Mouse (Mus musculus) sigmoid colon, adult 10 weeks (tissue): Measurements from ENCODE around the gene Atg3. TPM values are rescaled to one million over a fixed set of nuclear protein-coding genes. Genes with fewer than 3 reads are reported as not detected.

Source experiments
- polyA plus RNA-seq: library from polyadenylated mRNA; stranded (reverse); fragments of 350-450 nt; fragmentation: Illumina TruSeq; extraction: RNeasy Lipid Tissue Mini Kit (QIAGEN cat#74804); gene quantifications from one replicate; pipeline ENCODE4 v1.2.3, GENCODE M21; 2014; ENCODE audit warnings: low read depth, low replicate concordance

The Atg3 gene
- polyA plus RNA-seq = 120 TPM

DNA sequence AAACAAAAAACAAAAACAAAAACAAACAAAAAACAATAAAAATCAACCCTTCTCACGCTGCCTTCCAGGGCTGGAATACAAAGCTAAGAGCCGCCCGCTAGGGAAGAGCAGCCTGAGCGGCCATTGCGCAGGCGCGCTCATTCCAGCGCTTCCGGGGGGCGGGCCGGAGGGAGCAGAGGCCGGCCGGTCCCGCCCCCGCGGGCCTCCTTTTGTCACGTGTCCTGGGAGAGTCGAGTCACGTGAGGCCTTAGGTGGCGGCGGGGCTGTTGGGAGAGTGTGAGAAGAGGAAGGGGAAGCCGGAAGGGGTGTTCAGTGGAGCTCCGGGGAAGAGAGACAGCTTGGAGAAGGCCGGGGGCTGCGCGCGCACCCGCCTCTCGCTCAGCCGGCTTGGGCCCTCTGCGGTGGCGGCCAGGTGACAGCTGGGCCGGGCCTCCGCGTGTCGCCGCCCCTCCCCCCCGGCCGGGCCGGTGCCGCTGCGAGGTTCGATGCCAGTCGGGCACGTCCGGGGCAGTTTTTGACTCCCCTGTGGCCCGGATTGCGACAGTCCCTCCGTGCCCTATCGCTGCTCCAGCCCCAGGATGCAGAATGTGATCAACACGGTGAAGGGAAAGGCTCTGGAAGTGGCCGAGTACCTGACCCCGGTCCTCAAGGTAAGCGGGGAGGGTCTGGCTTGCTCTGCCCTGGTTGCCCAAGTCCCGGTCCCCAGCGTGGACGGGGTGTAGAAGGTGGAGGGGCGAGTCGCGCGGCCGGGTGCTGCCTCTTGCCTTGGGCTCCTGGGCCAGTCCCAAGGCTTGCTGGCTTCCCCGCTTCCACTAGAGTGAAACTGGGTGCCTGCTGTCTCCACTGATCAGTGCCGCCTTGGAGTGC, at the start of gene Atg3, which contains the start of gene Slc35a5:
Atg3 (plus strand) TSS at position 264 of the 867 bp plus-strand sequence.
Slc35a5 (minus strand) TSS at position 185 of the 867 bp plus-strand sequence.

DNA sequence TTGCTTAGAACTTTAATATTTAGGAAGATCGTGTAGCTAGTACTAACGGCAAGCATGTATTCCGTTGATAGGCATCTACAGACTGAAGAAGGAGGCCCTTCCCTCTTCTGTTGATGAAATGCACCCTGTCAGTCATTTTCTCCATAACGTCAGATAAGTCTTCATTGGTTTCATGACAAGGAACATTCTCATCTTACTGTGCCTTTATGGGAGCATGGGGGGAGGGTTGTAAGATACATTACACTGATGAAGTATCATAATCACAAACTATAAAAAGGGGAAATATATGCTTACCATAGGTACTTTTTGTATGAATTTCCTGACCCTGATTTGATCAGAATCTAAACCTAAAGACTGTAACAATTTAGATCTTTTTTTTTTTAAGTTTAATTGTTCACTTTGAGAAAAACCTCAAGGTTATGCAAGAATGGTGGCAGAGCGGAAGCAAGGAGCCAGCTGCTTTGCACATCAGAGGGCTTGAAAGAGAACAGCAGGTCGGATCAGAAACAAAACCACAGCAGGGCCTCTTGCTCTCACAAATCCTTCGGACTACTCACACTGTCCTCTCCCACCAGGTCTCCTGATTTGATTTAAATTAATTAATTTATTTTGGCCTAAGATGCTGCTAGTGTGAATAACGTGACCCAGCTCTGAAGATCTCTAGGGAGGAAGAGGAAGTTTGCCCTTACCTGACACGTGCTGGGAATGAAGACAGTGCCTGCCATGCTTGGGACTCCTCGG, 65.2 kb downstream of the Atg3 start, which contains the start of gene Btla:
Btla (plus strand) TSS at position 668 of the 741 bp plus-strand sequence.

Other genes with a start within 250 kb of the Atg3 start
- gene Cd200r3, start 215.1 kb upstream of the Atg3 start, polyA plus RNA-seq = 0.63 TPM
- gene Ccdc80, start 65.4 kb upstream of the Atg3 start, polyA plus RNA-seq = 21.3 TPM
- gene Slc35a5, start 79 bp upstream of the Atg3 start, polyA plus RNA-seq = 55.8 TPM
- 25.5 TPM for gene Btla, start 65.5 kb downstream of the Atg3 start, polyA plus RNA-seq